Mouse (Mus musculus) testis, adult 2 months (tissue): ENCODE results near the gene Lgals12.

Experiments
- CTCF ChIP-seq: fragments of 200-500 bp; IDR thresholded peaks from 2 replicates; pipeline ENCODE4 v1.5.1; 2012; ENCODE audit warnings: low read depth, mild to moderate bottlenecking, inconsistent platforms, low read length, moderate library complexity; ENCODE audit not compliant: control insufficient read depth, insufficient read depth, insufficient replicate concordance
- POLR2A ChIP-seq: fragments of 200-500 bp; IDR thresholded peaks from 2 replicates; pipeline ENCODE4 v1.6.1; 2012; ENCODE audit warnings: low read depth, mild to moderate bottlenecking, inconsistent platforms, low read length, moderate library complexity; ENCODE audit not compliant: control insufficient read depth

- no peak for TF ChIP-seq CTCF
- no peak for TF ChIP-seq POLR2A
These were observed 6.2 kb upstream of the Lgals12 start for GRCm38 (mm10) chr19:7613151-7613550.
